Mouse (Mus musculus) limb, embryonic 14.5 days (tissue): Measurements from ENCODE around the gene Ifne. TPM values are rescaled to one million over a fixed set of nuclear protein-coding genes. Genes with fewer than 3 reads are reported as not detected.

Experiments used
- ATAC-seq: fragments of 200-750 bp; cut with Nextera tagmentation; 2 replicates; pipeline ENCODE4 v1.8.0; 2017; ENCODE audit warnings: low read depth, moderate number of reproducible peaks, moderate TSS enrichment; ENCODE audit not compliant: low FRiP score
- DNase-seq: peaks from one replicate; pipeline ENCODE4 v3.0.0-alpha.2; 2015; ENCODE audit warnings: low spot score
- H3K27ac ChIP-seq: fragments of 300-500 bp; sonication (generic); replicated peaks from 2 replicates; pipeline ENCODE4 v1.5.1; 2014; ENCODE audit warnings: low read depth, mild to moderate bottlenecking, low read length, moderate library complexity, mixed read lengths
- H3K27me3 ChIP-seq: fragments of 300-500 bp; sonication (generic); 2 replicates; pipeline ENCODE4 v1.6.1; 2014; ENCODE audit warnings: low read length, mixed read lengths; ENCODE audit not compliant: control insufficient read depth, insufficient read depth
- H3K36me3 ChIP-seq: fragments of 300-500 bp; sonication (generic); 2 replicates; pipeline ENCODE4 v1.6.1; 2014; ENCODE audit warnings: mild to moderate bottlenecking, low read length, moderate library complexity, mixed read lengths; ENCODE audit not compliant: control insufficient read depth, insufficient read depth
- H3K4me1 ChIP-seq: fragments of 300-500 bp; sonication (generic); 2 replicates; pipeline ENCODE4 v1.6.1; 2014; ENCODE audit warnings: antibody characterized with exemption, low read length, mixed read lengths; ENCODE audit not compliant: control insufficient read depth, insufficient read depth
- H3K4me2 ChIP-seq: fragments of 300-500 bp; sonication (generic); replicated peaks from 2 replicates; pipeline ENCODE4 v1.6.1; 2014; ENCODE audit warnings: low read depth, mild to moderate bottlenecking, low read length, moderate library complexity; ENCODE audit not compliant: severe bottlenecking
- H3K4me3 ChIP-seq: fragments of 300-500 bp; sonication (generic); replicated peaks from 2 replicates; pipeline ENCODE4 v1.5.1; 2014; ENCODE audit warnings: low read length
- H3K9ac ChIP-seq: fragments of 300-500 bp; sonication (generic); 2 replicates; pipeline ENCODE4 v1.6.1; 2014; ENCODE audit warnings: mild to moderate bottlenecking, low read depth, low read length, moderate library complexity; ENCODE audit not compliant: severe bottlenecking
- H3K9me3 ChIP-seq: fragments of 300-500 bp; sonication (generic); 2 replicates; pipeline ENCODE4 v1.6.1; 2016; ENCODE audit warnings: low read length; ENCODE audit not compliant: control insufficient read depth
- POLR2A ChIP-seq: fragments of 200-500 bp; IDR thresholded peaks from 2 replicates; pipeline ENCODE4 v1.8.0; 2012; ENCODE audit warnings: inconsistent platforms, mild to moderate bottlenecking, moderate library complexity, borderline replicate concordance; ENCODE audit not compliant: insufficient read depth, insufficient read length; ENCODE audit errors: extremely low read depth
- WGBS: fragments of 180-500 bp; shearing (Covaris S2); extraction: QIAGEN DNeasy Blood & Tissue Kit; methylation state at CpG from one replicate; pipeline ENCODE4 v1.1.7; 2014; 5-methylcytosine and 5-hydroxymethylcytosine counted together
- polyA plus RNA-seq, 2 experiments: library from polyadenylated mRNA; depleted of rRNA in 1 of 2; stranded (reverse) in 1 of 2; unstranded in 1 of 2; fragments of >200 nt; fragmentation: Nextera tagmentation in 1 of 2; extraction: Ambion mirVana in 1 of 2; gene quantifications; 2 replicates each; pipeline versions ENCODE4 v1.2.1 to v1.2.3; 2012 to 2014

Ifne gene
- polyA plus RNA-seq, 2 experiments = not detected

- Histone ChIP-seq H3K9ac (no peak overlapping the region), H3K36me3 (no peaks in the 10 kb centered on the region), H3K27ac (no peak overlapping the region), H3K9me3 (peaks cover 4% of the 10 kb centered on the region; the same call in 1 of the 2 replicates), H3K4me3 (no peak overlapping the region), H3K4me1 (peaks cover 3% of the 10 kb centered on the region; the same call in 1 of the 2 replicates), H3K4me2 (no peak overlapping the region), H3K27me3 (no peaks in the 10 kb centered on the region)
- DNase-seq = no peak
- WGBS = 97% methylated on average over 2 of the region's 2 CpGs
- no peak for ATAC-seq
- TF ChIP-seq POLR2A = no peak
Measured at GRCm38 (mm10) chr4:88925456-88925855, 45.5 kb upstream of the Ifne start.

- Histone ChIP-seq H3K4me1 (peaks cover 3% of the 10 kb centered on the region; the same call in 1 of the 2 replicates), H3K9me3 (peaks cover 4% of the 10 kb centered on the region; the same call in 1 of the 2 replicates), H3K27ac (no peak overlapping the region), H3K9ac (no peak overlapping the region), H3K4me3 (no peak overlapping the region), H3K4me2 (no peak overlapping the region), H3K36me3 (no peaks in the 10 kb centered on the region), H3K27me3 (no peaks in the 10 kb centered on the region)
- WGBS = 81% methylated on average over 5 of the region's 5 CpGs
- ATAC-seq (no peak), DNase-seq (no peak)
- no peak for TF ChIP-seq POLR2A
Measured at GRCm38 (mm10) chr4:88921280-88921679, 41.3 kb upstream of the Ifne start.

- no peak for TF ChIP-seq POLR2A
- 92% methylated on average over 5 of the region's 5 CpGs for WGBS
- no peak for DNase-seq
Measured at GRCm38 (mm10) chr4:88917770-88918460, 37.9 kb upstream of the Ifne start.

GRCm38 (mm10) chr4:88916306-88916705, 36.3 kb upstream of the Ifne start:
- no peaks in the 10 kb centered on the region for H3K9me3 ChIP-seq
- no peaks in the 10 kb centered on the region for H3K4me1 ChIP-seq
- no peak overlapping the region for H3K4me2 ChIP-seq
- WGBS = 84% methylated on average over 4 of the region's 4 CpGs
- H3K27ac ChIP-seq = no peak overlapping the region
- DNase-seq (no peak), ATAC-seq (no peak)
- TF ChIP-seq POLR2A = no peak
- H3K27me3 ChIP-seq = no peaks in the 10 kb centered on the region
- H3K4me3 ChIP-seq = no peak overlapping the region
- H3K9ac ChIP-seq = no peak overlapping the region
- no peaks in the 10 kb centered on the region for H3K36me3 ChIP-seq

More at GRCm38 (mm10) chr4:88917770-88918460, 37.9 kb upstream of the Ifne start:
- Histone ChIP-seq H3K4me2 (no peak overlapping the region), H3K4me1 (peaks cover 3% of the 10 kb centered on the region; the same call in 1 of the 2 replicates), H3K9me3 (no peaks in the 10 kb centered on the region), H3K9ac (no peak overlapping the region), H3K27me3 (no peaks in the 10 kb centered on the region), H3K36me3 (no peaks in the 10 kb centered on the region), H3K27ac (no peak overlapping the region), H3K4me3 (no peak overlapping the region)
- no peak for ATAC-seq

- Histone ChIP-seq H3K4me2 (no peak overlapping the region), H3K4me3 (no peak overlapping the region), H3K9me3 (no peaks in the 10 kb centered on the region), H3K4me1 (no peaks in the 10 kb centered on the region), H3K36me3 (no peaks in the 10 kb centered on the region), H3K9ac (no peak overlapping the region), H3K27me3 (no peaks in the 10 kb centered on the region), H3K27ac (no peak overlapping the region)
- DNase-seq = no peak
- WGBS = 83% methylated on average over 1 of the region's 1 CpGs
- ATAC-seq = no peak
- no peak for TF ChIP-seq POLR2A
Measured at GRCm38 (mm10) chr4:88913984-88914383, 34.0 kb upstream of the Ifne start.
